Mouse (Mus musculus): Measurements from ENCODE around the gene Carnmt1.

DNA sequence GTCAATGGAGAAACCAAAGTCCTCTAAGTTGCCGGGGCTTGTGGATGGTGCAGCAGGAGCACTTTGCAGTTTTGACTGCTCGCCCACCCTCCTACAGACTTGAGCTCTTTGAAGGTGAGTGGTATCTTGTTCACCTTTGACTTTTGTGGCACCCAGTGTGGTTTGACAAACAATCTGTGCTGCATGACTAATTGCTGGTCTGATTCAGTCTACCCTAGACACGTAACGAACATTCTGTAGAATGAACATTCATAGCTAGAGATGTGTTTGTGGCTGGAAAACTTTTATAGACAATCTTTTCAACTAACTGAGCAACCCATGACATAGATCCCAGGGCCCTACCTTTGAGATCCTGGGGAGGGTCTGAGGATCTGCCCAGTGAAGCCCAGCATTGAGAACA lies 76.8 kb downstream of the Carnmt1 start:
- TF ChIP-seq EP300 (IDR thresholded peaks at IDR 0.05; ENCODE audit: low read depth) = no peak
- no peak for TF ChIP-seq CTCF (IDR thresholded peaks at IDR 0.05; ENCODE audit: low read depth)

All from liver, embryonic 14.5 days (tissue).